In the genomic region with DNA sequence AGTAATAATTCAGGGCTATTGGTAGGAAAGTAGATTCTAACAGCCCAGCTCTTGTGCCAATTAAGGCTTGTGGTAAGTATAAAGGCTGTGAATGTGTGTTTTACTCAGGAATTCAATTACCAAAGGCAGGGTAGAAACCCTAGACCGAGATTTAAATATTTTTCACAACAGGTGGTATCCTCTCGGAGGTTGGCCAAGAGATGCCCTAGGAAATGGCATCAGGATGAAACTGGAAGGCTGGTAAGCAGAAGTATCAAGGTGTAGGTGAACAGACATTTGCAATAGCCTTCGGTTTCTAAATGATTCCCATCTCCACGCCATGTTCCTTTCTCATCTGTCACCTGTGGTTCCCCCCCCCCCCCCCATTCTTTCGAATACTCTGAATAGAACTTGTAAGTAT, we compare ENCODE assay signal across 23 mouse cellular contexts. TPM values are rescaled to one million over a fixed set of nuclear protein-coding genes. Genes with fewer than 3 reads are reported as not detected.
A peak's percentile ranks its signal among the peaks of the same experiment; 100 is the strongest.
DNase-seq lines count a peak whose midpoint lies in the region; ATAC-seq and TF ChIP-seq lines count a peak whose summit lies in the region.
"Had no signal": no experiment of that assay in that cellular context is flagged by ENCODE, and none has a peak within 500 bp of the region (broad histone marks: within the 10 kb centered on the region; RNA-seq: fewer than 3 reads in every experiment).

No protein-coding gene starts in this region.

- no peaks in the 10 kb centered on the region for H3K9me3 ChIP-seq in forebrain, embryonic 11.5 days (ENCODE audit: control insufficient read depth, low read length)
- H3K9me3 ChIP-seq in forebrain, postnatal 0 days (ENCODE audit: low read length), result no peaks in the 10 kb centered on the region
- no peaks in the 10 kb centered on the region for H3K9me3 ChIP-seq in CH12.LX (replicated peaks; ENCODE audit: low read length)
- no peaks in the 10 kb centered on the region for H3K9me3 ChIP-seq in hindbrain, embryonic 16.5 days (ENCODE audit: control insufficient read depth, low read length)
- H3K9me3 ChIP-seq: embryonic facial prominence, embryonic 13.5 days; embryonic facial prominence, embryonic 15.5 days; forebrain, embryonic 10.5 days; forebrain, embryonic 13.5 days; forebrain, embryonic 15.5 days; G1E had no signal

- DNase-seq in forebrain, embryonic 11.5 days (ENCODE audit: low spot score), result no peak
- no peak for DNase-seq in forebrain, postnatal 0 days
- DNase-seq in A20 (ENCODE audit: low read depth, low spot score) (peak; percentile 4), CH12.LX (ENCODE audit: extremely low read depth) (no peak)
- DNase-seq: adrenal gland, adult 2 months; adrenal gland, postnatal 10 days; adrenal gland, postnatal 25 days; B cell, adult 2 months; cerebellum, adult 11-12 months; cerebellum, adult 9-11 months; cerebellum, postnatal 14 days; cerebellum, postnatal 36 days; embryo, embryonic 11 days had no signal

- H3K27me3 ChIP-seq in forebrain, embryonic 11.5 days (ENCODE audit: control insufficient read depth, insufficient read depth, low read length), result no peaks in the 10 kb centered on the region
- no peaks in the 10 kb centered on the region for H3K27me3 ChIP-seq in forebrain, postnatal 0 days (ENCODE audit: insufficient read depth, low read length)
- no peaks in the 10 kb centered on the region for H3K27me3 ChIP-seq in CH12.LX (replicated peaks)
- no peaks in the 10 kb centered on the region for H3K27me3 ChIP-seq in hindbrain, embryonic 16.5 days (replicated peaks; ENCODE audit: control insufficient read depth, insufficient read depth, low read length)
- H3K27me3 ChIP-seq: embryonic facial prominence, embryonic 13.5 days; embryonic facial prominence, embryonic 15.5 days; forebrain, embryonic 13.5 days; forebrain, embryonic 15.5 days had no signal

- no peaks in the 10 kb centered on the region for H3K4me1 ChIP-seq in forebrain, embryonic 11.5 days (replicated peaks; ENCODE audit: control insufficient read depth, insufficient read depth, low read length)
- H3K4me1 ChIP-seq in forebrain, postnatal 0 days (ENCODE audit: insufficient read depth), result peaks cover 14% of the 10 kb centered on the region; the same call in 1 of the 2 replicates
- H3K4me1 ChIP-seq in CH12.LX (ENCODE audit: control insufficient read depth in 1 of 2, insufficient read depth in 2 of 2), result peaks cover 0 to 7% of the 10 kb centered on the region in 2 experiments; a peak in 1 of 4 replicates
- no peaks in the 10 kb centered on the region for H3K4me1 ChIP-seq in hindbrain, embryonic 16.5 days (ENCODE audit: control insufficient read depth, insufficient read depth, low read depth, low read length)
- H3K4me1 ChIP-seq: embryonic facial prominence, embryonic 13.5 days; embryonic facial prominence, embryonic 15.5 days; forebrain, embryonic 13.5 days had no signal

- in situ Hi-C loops in CH12.LX (cut with MboI; ENCODE audit: low pct_ligation_motif_present, low pct_unique_long_range_greater_than_20kb, low sequenced_read_pairs), result no loop called here

- TF ChIP-seq CTCF in forebrain, postnatal 0 days (IDR thresholded peaks at IDR 0.05; ENCODE audit: low read depth), result no peak
- no peak for TF ChIP-seq CTCF in CH12.LX (conservative IDR thresholded peaks at IDR 0.05 in 1 of 2, IDR thresholded peaks at IDR 0.05 in 1 of 2; ENCODE audit: low read depth in 2 of 2, low read length in 2 of 2)

- no peak for TF ChIP-seq EP300 in CH12.LX (IDR thresholded peaks at IDR 0.05; ENCODE audit: low read length)

- no peaks in the 10 kb centered on the region for H3K36me3 ChIP-seq in forebrain, embryonic 11.5 days (ENCODE audit: control insufficient read depth, insufficient read depth, low read length)
- no peaks in the 10 kb centered on the region for H3K36me3 ChIP-seq in forebrain, postnatal 0 days (ENCODE audit: insufficient read depth)
- H3K36me3 ChIP-seq in CH12.LX (replicated peaks in 1 of 2; ENCODE audit: control insufficient read depth in 1 of 2, insufficient read depth in 1 of 2, low read length in 1 of 2), result no peaks in the 10 kb centered on the region
- no peaks in the 10 kb centered on the region for H3K36me3 ChIP-seq in hindbrain, embryonic 16.5 days (ENCODE audit: control insufficient read depth, insufficient read depth, low read length)
- H3K36me3 ChIP-seq: embryonic facial prominence, embryonic 13.5 days; embryonic facial prominence, embryonic 15.5 days; forebrain, embryonic 10.5 days; forebrain, embryonic 15.5 days; G1E had no signal

- no peak overlapping the region for H3K27ac ChIP-seq in forebrain, embryonic 11.5 days (ENCODE audit: low read depth, low read length)
- no peak overlapping the region for H3K27ac ChIP-seq in forebrain, postnatal 0 days (ENCODE audit: low read depth, low read length)
- no peak overlapping the region for H3K27ac ChIP-seq in CH12.LX (ENCODE audit: insufficient read depth, low read depth)
- H3K27ac ChIP-seq in hindbrain, embryonic 16.5 days (ENCODE audit: low read depth, low read length), result no peak overlapping the region
- H3K27ac ChIP-seq: embryonic facial prominence, embryonic 13.5 days; embryonic facial prominence, embryonic 15.5 days; forebrain, embryonic 10.5 days; forebrain, embryonic 13.5 days; forebrain, embryonic 15.5 days had no signal

- no peak overlapping the region for H3K9ac ChIP-seq in forebrain, embryonic 11.5 days (ENCODE audit: low read length)
- H3K9ac ChIP-seq in forebrain, postnatal 0 days, result no peak overlapping the region
- no peak overlapping the region for H3K9ac ChIP-seq in CH12.LX (ENCODE audit: insufficient read depth, low read depth)
- H3K9ac ChIP-seq in hindbrain, embryonic 16.5 days (ENCODE audit: low read depth, low read length), result no peak overlapping the region
- H3K9ac ChIP-seq: embryonic facial prominence, embryonic 13.5 days; embryonic facial prominence, embryonic 15.5 days; forebrain, embryonic 13.5 days; forebrain, embryonic 15.5 days had no signal

- no peak overlapping the region for H3K4me3 ChIP-seq in forebrain, embryonic 11.5 days (ENCODE audit: low read depth, low read length)
- H3K4me3 ChIP-seq in forebrain, postnatal 0 days (ENCODE audit: low read depth, low read length), result no peak overlapping the region
- H3K4me3 ChIP-seq in CH12.LX (replicated peaks in 1 of 3; ENCODE audit: low read depth in 2 of 3, low read length in 2 of 3, poor library complexity in 1 of 3), result no peak overlapping the region
- H3K4me3 ChIP-seq in hindbrain, embryonic 16.5 days (ENCODE audit: low read length), result no peak overlapping the region
- H3K4me3 ChIP-seq: embryonic facial prominence, embryonic 13.5 days; embryonic facial prominence, embryonic 15.5 days; erythroblast, embryonic 14.5 days; forebrain, embryonic 10.5 days; forebrain, embryonic 13.5 days; forebrain, embryonic 15.5 days had no signal

- peak; percentile 27; the same call in 1 of the 2 replicates for ATAC-seq in forebrain, embryonic 11.5 days (replicated peaks; ENCODE audit: low FRiP score)
- ATAC-seq in forebrain, postnatal 0 days, result no peak
- no peak for ATAC-seq in hindbrain, embryonic 16.5 days
- ATAC-seq in CD4-positive, CD25-positive, alpha-beta regulatory T cell, adult 4 months, result no peak
- ATAC-seq: forebrain, embryonic 13.5 days; forebrain, embryonic 15.5 days had no signal

- dilution Hi-C loops in CH12.LX (cut with MboI; ENCODE audit: extremely low pct_ligation_motif_present, extremely low pct_unique_long_range_greater_than_20kb, low sequenced_read_pairs), result no loop called here

- TF ChIP-seq RAD21 in CH12.LX (IDR thresholded peaks at IDR 0.05; ENCODE audit: low read depth, low read length), result no peak

- no peak overlapping the region for H3K4me2 ChIP-seq in forebrain, embryonic 11.5 days (ENCODE audit: low read depth, low read length, severe bottlenecking)
- no peak overlapping the region for H3K4me2 ChIP-seq in forebrain, postnatal 0 days (ENCODE audit: low read depth)
- H3K4me2 ChIP-seq in CH12.LX (ENCODE audit: insufficient read depth, low read depth, poor library complexity, severe bottlenecking), result peak overlapping the region; percentile 78
- H3K4me2 ChIP-seq in hindbrain, embryonic 16.5 days (ENCODE audit: low read length), result no peak overlapping the region
- H3K4me2 ChIP-seq: embryonic facial prominence, embryonic 13.5 days; embryonic facial prominence, embryonic 15.5 days; forebrain, embryonic 13.5 days; forebrain, embryonic 15.5 days had no signal

- 52% methylated on average over 5 of the region's 5 CpGs for WGBS in forebrain, embryonic 11.5 days
- 34% methylated on average over 5 of the region's 5 CpGs for WGBS in forebrain, postnatal 0 days
- 51% methylated on average over 5 of the region's 5 CpGs for WGBS in hindbrain, embryonic 16.5 days

- TF ChIP-seq POLR2A in CH12.LX (IDR thresholded peaks at IDR 0.05; ENCODE audit: low read depth, low read length), result no peak

- no peaks in the 10 kb centered on the region for H3K79me2 ChIP-seq in CH12.LX (replicated peaks; ENCODE audit: control insufficient read depth, extremely low read depth, insufficient read depth, poor library complexity, severe bottlenecking)

TF ChIP-seq in CH12.LX, 34 proteins besides CTCF, POLR2A, EP300 and RAD21 (continues in another document):
- TF ChIP-seq CHD2 (IDR thresholded peaks at IDR 0.05; ENCODE audit: low read length), result no peak
- no peak for TF ChIP-seq MAZ (IDR thresholded peaks at IDR 0.05; ENCODE audit: low read depth, low read length)
- no peak for TF ChIP-seq JUND (conservative IDR thresholded peaks at IDR 0.05; ENCODE audit: low read depth, low read length)
- TF ChIP-seq GABPA (IDR thresholded peaks at IDR 0.05; ENCODE audit: insufficient replicate concordance, low read depth, low read length), result no peak
- TF ChIP-seq SMC3 (IDR thresholded peaks at IDR 0.05; ENCODE audit: low read depth, low read length), result no peak

RNA-seq across cellular contexts. Expression of a gene that starts 4.4 kb away (rescaled TPM):
- polyA plus RNA-seq in forebrain, embryonic 11.5 days (2014; fragmentation: Nextera tagmentation; extraction: Ambion mirVana), result 2.8 TPM in 2 replicates
- total RNA-seq in forebrain, postnatal 0 days (2014; rRNA removed), result 3.2 and 4.2 TPM in 2 replicates
- polyA plus RNA-seq in forebrain, postnatal 0 days (2015; fragmentation: Nextera tagmentation; extraction: Ambion mirVana), result 5.7 and 6.6 TPM in 2 replicates
- total RNA-seq in CH12.LX (2012; rRNA removed), result 1.3 and 2.4 TPM in 2 replicates
- 1.5 and 1.7 TPM in 2 replicates for total RNA-seq in CH12.LX (2014; rRNA removed)
- polyA plus RNA-seq in CH12.LX (2012; ENCODE audit: insufficient read length, low read depth), result 2.6 and 2.7 TPM in 2 replicates
- polyA plus RNA-seq in hindbrain, embryonic 16.5 days (2015; fragmentation: Nextera tagmentation; extraction: Ambion mirVana), result 5.3 and 6.5 TPM in 2 replicates
- polyA plus RNA-seq in CD4-positive, CD25-positive, alpha-beta regulatory T cell, adult 4 months (2017; shearing (Covaris generic)), result 1 to 10 TPM; 6.1 to 7.6 TPM
- polyA plus RNA-seq: erythroblast, embryonic 14.5 days; G1E had no signal

RNA-seq across cellular contexts. Expression of a gene that starts 45.8 kb away (rescaled TPM):
- polyA plus RNA-seq in forebrain, embryonic 11.5 days (2014; fragmentation: Nextera tagmentation; extraction: Ambion mirVana), result 0.09 and 0.24 TPM in 2 replicates
- 1.2 and 1.4 TPM in 2 replicates for total RNA-seq in forebrain, postnatal 0 days (2014; rRNA removed)
- polyA plus RNA-seq in forebrain, postnatal 0 days (2015; fragmentation: Nextera tagmentation; extraction: Ambion mirVana), result 0.70 and 0.98 TPM in 2 replicates
- total RNA-seq in CH12.LX (2012; rRNA removed) (not detected in 2 replicates), CH12.LX (2014; rRNA removed) (not detected in 2 replicates)
- not detected in 2 replicates for polyA plus RNA-seq in CH12.LX (2012; ENCODE audit: insufficient read length, low read depth)
- 0.21 and 0.59 TPM in 2 replicates for polyA plus RNA-seq in hindbrain, embryonic 16.5 days (2015; fragmentation: Nextera tagmentation; extraction: Ambion mirVana)
- polyA plus RNA-seq in CD4-positive, CD25-positive, alpha-beta regulatory T cell, adult 4 months (2017; shearing (Covaris generic)), result under 1 TPM in 1 of 2 experiments, not detected in 1; 0.23 TPM
- total RNA-seq: adrenal gland, adult 2 months; adrenal gland, postnatal 25 days; common myeloid progenitor, adult 5-6 weeks had no signal
- polyA plus RNA-seq: adrenal gland, adult 2 months; erythroblast, embryonic 14.5 days; G1E had no signal
